ENCODE assay signal across 27 mouse cellular contexts in genomic region chr1:72725941-72726340, GRCm38 (mm10). TPM values are rescaled to one million over a fixed set of nuclear protein-coding genes. Genes with fewer than 3 reads are reported as not detected.
DNase-seq lines count a peak whose midpoint lies in the region; ATAC-seq and TF ChIP-seq lines count a peak whose summit lies in the region.
"Had no signal": no experiment of that assay in that cellular context is flagged by ENCODE, and none has a peak within 500 bp of the region (broad histone marks: within the 10 kb centered on the region; RNA-seq: fewer than 3 reads in every experiment).

No protein-coding gene starts in this region.

- H3K4me3 ChIP-seq in heart, adult 2 months: no peak overlapping the region
- no peak overlapping the region for H3K4me3 ChIP-seq in liver, adult 2 months (ENCODE audit: insufficient read depth, low read depth, low read length)
- no peak overlapping the region for H3K4me3 ChIP-seq in liver, embryonic 12.5 days
- H3K4me3 ChIP-seq in liver, embryonic 16.5 days (ENCODE audit: low read depth, low read length): no peak overlapping the region
- H3K4me3 ChIP-seq in liver, embryonic 11.5 days (ENCODE audit: low read depth, low read length): no peak overlapping the region
- H3K4me3 ChIP-seq in liver, postnatal 0 days (ENCODE audit: low read depth, low read length): no peak overlapping the region

- H3K9ac ChIP-seq in heart, adult 2 months (ENCODE audit: low read depth, low read length): no peak overlapping the region
- H3K9ac ChIP-seq in liver, adult 2 months (ENCODE audit: low read depth, low read length): no peak overlapping the region
- H3K9ac ChIP-seq in liver, embryonic 12.5 days: no peak overlapping the region
- no peak overlapping the region for H3K9ac ChIP-seq in liver, embryonic 16.5 days (ENCODE audit: low read depth, low read length)
- H3K9ac ChIP-seq in liver, embryonic 11.5 days (ENCODE audit: low read depth, low read length): no peak overlapping the region
- H3K9ac ChIP-seq in liver, postnatal 0 days (replicated peaks): no peak overlapping the region

- H3K79me2 ChIP-seq in heart, adult 2 months (replicated peaks; ENCODE audit: control insufficient read depth, insufficient read depth, low read length): no peaks in the 10 kb centered on the region
- H3K79me2 ChIP-seq in liver, adult 2 months (ENCODE audit: control insufficient read depth, insufficient read depth, low read length): no peaks in the 10 kb centered on the region

- TF ChIP-seq POLR2A in heart, adult 2 months (IDR thresholded peaks at IDR 0.05; ENCODE audit: insufficient read depth, low read depth, low read length): no peak
- no peak for TF ChIP-seq POLR2A in liver, adult 2 months (IDR thresholded peaks at IDR 0.05; ENCODE audit: extremely low read depth, insufficient read depth, low read length)

- no peaks in the 10 kb centered on the region for H3K9me3 ChIP-seq in liver, embryonic 12.5 days (replicated peaks)
- H3K9me3 ChIP-seq in liver, embryonic 16.5 days (replicated peaks; ENCODE audit: control insufficient read depth, low read length): no peaks in the 10 kb centered on the region
- no peaks in the 10 kb centered on the region for H3K9me3 ChIP-seq in liver, embryonic 11.5 days (ENCODE audit: control insufficient read depth, low read length)
- no peaks in the 10 kb centered on the region for H3K9me3 ChIP-seq in liver, postnatal 0 days (ENCODE audit: low read length)
- H3K9me3 ChIP-seq: G1E had no signal

- H3K27ac ChIP-seq in heart, adult 2 months: no peak overlapping the region
- peak overlapping the region; percentile 63 for H3K27ac ChIP-seq in liver, adult 2 months (replicated peaks; ENCODE audit: insufficient read depth, low read depth, low read length)
- no peak overlapping the region for H3K27ac ChIP-seq in liver, embryonic 12.5 days
- no peak overlapping the region for H3K27ac ChIP-seq in liver, embryonic 16.5 days (ENCODE audit: low read length)
- H3K27ac ChIP-seq in liver, embryonic 11.5 days (ENCODE audit: low read depth, low read length): no peak overlapping the region
- H3K27ac ChIP-seq in liver, postnatal 0 days (ENCODE audit: low read depth): peak overlapping the region; percentile 96

- ATAC-seq in liver, embryonic 12.5 days: no peak
- peak; percentile 59 for ATAC-seq in liver, embryonic 16.5 days (ENCODE audit: low read depth)
- ATAC-seq in liver, embryonic 11.5 days (replicated peaks; ENCODE audit: low FRiP score): no peak
- peak; percentile 97 for ATAC-seq in liver, postnatal 0 days
- ATAC-seq: activated CD4-positive, CD25-positive, alpha-beta regulatory T cell, adult 4 months; CD4-positive, CD25-positive, alpha-beta regulatory T cell, adult 4 months; Patski had no signal

- intact Hi-C loops in heart, adult 2 months (cut with DNase I): no loop called here

- no peak for TF ChIP-seq CTCF in heart, adult 2 months (IDR thresholded peaks at IDR 0.05)
- no peak for TF ChIP-seq CTCF in liver, adult 2 months (IDR thresholded peaks at IDR 0.05; ENCODE audit: low read depth, low read length)
- no peak for TF ChIP-seq CTCF in liver, postnatal 0 days (IDR thresholded peaks at IDR 0.05; ENCODE audit: low read depth)

- peak; percentile 19 for DNase-seq in heart, adult 11 months
- no peak for DNase-seq in heart, adult 2 months
- DNase-seq in liver, adult 2 months (ENCODE audit: extremely low read depth, low read depth, low spot score): peak; percentile 93
- no peak for DNase-seq in liver, embryonic 11.5 days (ENCODE audit: low spot score)
- peak; percentile 34 for DNase-seq in liver, postnatal 0 days
- DNase-seq in liver: no peak
- DNase-seq: adrenal gland, adult 2 months; adrenal gland, adult 8-10 months; adrenal gland, postnatal 10 days; adrenal gland, postnatal 14 days; adrenal gland, postnatal 25 days; adrenal gland, postnatal 36 days; B cell, adult 2 months; cerebellum, adult 11 months; cerebellum, adult 11-12 months had no signal

- 90% methylated on average over 13 of the region's 13 CpGs for WGBS in heart, adult 2 months
- WGBS in liver, adult 2 months: 30% methylated on average over 13 of the region's 13 CpGs
- 83% methylated on average over 13 of the region's 13 CpGs for WGBS in liver, embryonic 12.5 days (ENCODE audit: insufficient replicate concordance)
- WGBS in liver, embryonic 16.5 days (ENCODE audit: insufficient replicate concordance): 85% methylated on average over 13 of the region's 13 CpGs
- whole genome bisulfite sequencing in liver, embryonic 11.5 days: 86% methylated on average over 13 of the region's 13 CpGs
- 67% methylated on average over 13 of the region's 13 CpGs for WGBS in liver, postnatal 0 days (ENCODE audit: insufficient replicate concordance)

- no peaks in the 10 kb centered on the region for H3K4me1 ChIP-seq in heart, adult 2 months (ENCODE audit: control insufficient read depth, insufficient read depth, low read length)
- peaks cover 5% of the 10 kb centered on the region; the same call in 1 of the 2 replicates for H3K4me1 ChIP-seq in liver, adult 2 months (ENCODE audit: control insufficient read depth, insufficient read depth, low read length)
- H3K4me1 ChIP-seq in liver, embryonic 12.5 days: no peaks in the 10 kb centered on the region
- H3K4me1 ChIP-seq in liver, embryonic 16.5 days (ENCODE audit: control insufficient read depth, low read depth, low read length): no peaks in the 10 kb centered on the region
- no peaks in the 10 kb centered on the region for H3K4me1 ChIP-seq in liver, embryonic 11.5 days (replicated peaks; ENCODE audit: control insufficient read depth, insufficient read depth, low read length)
- H3K4me1 ChIP-seq in liver, postnatal 0 days (ENCODE audit: insufficient read depth): peaks cover 4% of the 10 kb centered on the region; the same call in 1 of the 2 replicates

- H3K36me3 ChIP-seq in heart, adult 2 months (ENCODE audit: control insufficient read depth, insufficient read depth, low read length): no peaks in the 10 kb centered on the region
- no peaks in the 10 kb centered on the region for H3K36me3 ChIP-seq in liver, adult 2 months (ENCODE audit: control insufficient read depth, insufficient read depth, low read length)
- H3K36me3 ChIP-seq in liver, embryonic 12.5 days: 0 out of 2 replicates have a peak, but pooled peaks cover 2% of the 10 kb centered on the region
- no peaks in the 10 kb centered on the region for H3K36me3 ChIP-seq in liver, embryonic 16.5 days (ENCODE audit: control insufficient read depth, insufficient read depth)
- H3K36me3 ChIP-seq in liver, embryonic 11.5 days (ENCODE audit: control insufficient read depth, insufficient read depth, low read length): no peaks in the 10 kb centered on the region
- no peaks in the 10 kb centered on the region for H3K36me3 ChIP-seq in liver, postnatal 0 days (replicated peaks; ENCODE audit: insufficient read depth, low read length)

- H3K4me2 ChIP-seq in liver, embryonic 12.5 days: no peak overlapping the region
- H3K4me2 ChIP-seq in liver, embryonic 16.5 days (ENCODE audit: low read depth, low read length): no peak overlapping the region
- no peak overlapping the region for H3K4me2 ChIP-seq in liver, embryonic 11.5 days
- no peak overlapping the region for H3K4me2 ChIP-seq in liver, postnatal 0 days (ENCODE audit: low read depth, low read length)

- no peaks in the 10 kb centered on the region for H3K27me3 ChIP-seq in heart, adult 2 months (ENCODE audit: control insufficient read depth, insufficient read depth, low read length)
- no peaks in the 10 kb centered on the region for H3K27me3 ChIP-seq in liver, adult 2 months (ENCODE audit: control insufficient read depth, insufficient read depth, low read length)
- H3K27me3 ChIP-seq in liver, embryonic 12.5 days (replicated peaks): no peaks in the 10 kb centered on the region
- H3K27me3 ChIP-seq in liver, embryonic 16.5 days (ENCODE audit: control insufficient read depth, insufficient read depth, low read depth, low read length): no peaks in the 10 kb centered on the region
- H3K27me3 ChIP-seq in liver, embryonic 11.5 days (replicated peaks; ENCODE audit: control insufficient read depth, insufficient read depth, low read length): no peaks in the 10 kb centered on the region
- H3K27me3 ChIP-seq in liver, postnatal 0 days (ENCODE audit: insufficient read depth, low read length): no peaks in the 10 kb centered on the region
- H3K27me3 ChIP-seq: CH12.LX, Patski had no signal

- TF ChIP-seq EP300 in heart, adult 2 months (IDR thresholded peaks at IDR 0.05; ENCODE audit: insufficient read depth, low read depth, low read length): no peak
- TF ChIP-seq EP300 in liver, postnatal 0 days (IDR thresholded peaks at IDR 0.05; ENCODE audit: low read depth): peak; percentile 44; the same call in 1 of the 2 replicates

RNA-seq across cellular contexts. Expression of gene Rpl37a, which starts 14.9 kb away (rescaled TPM):
- total RNA-seq in heart, adult 2 months (2021): 100 to 1,000 TPM; 570 to 661 TPM
- 359 and 364 TPM in 2 replicates for polyA plus RNA-seq in heart, adult 2 months (2012; rRNA removed)
- total RNA-seq in liver, adult 2 months (2014; rRNA removed): 394 and 426 TPM in 2 replicates
- 216 and 237 TPM in 2 replicates for polyA plus RNA-seq in liver, adult 2 months (2012; rRNA removed)
- 1,480 and 1,497 TPM in 2 replicates for polyA plus RNA-seq in liver, embryonic 12.5 days (2016; fragmentation: Nextera tagmentation; extraction: Ambion mirVana)
- polyA plus RNA-seq in liver, embryonic 16.5 days (2015; fragmentation: Nextera tagmentation; extraction: Ambion mirVana): 749 and 899 TPM in 2 replicates
- 1,988 and 2,199 TPM in 2 replicates for polyA plus RNA-seq in liver, embryonic 11.5 days (2014; fragmentation: Nextera tagmentation; extraction: Ambion mirVana)
- polyA plus RNA-seq in liver, postnatal 0 days (2015; fragmentation: Nextera tagmentation; extraction: Ambion mirVana): 1,210 and 1,257 TPM in 2 replicates

RNA-seq across cellular contexts. Expression of gene Ankar, which starts 25.6 kb away (rescaled TPM):
- not detected for total RNA-seq in heart, adult 2 months (2021)
- not detected in 2 replicates for polyA plus RNA-seq in heart, adult 2 months (2012; rRNA removed)
- not detected in 2 replicates for total RNA-seq in liver, adult 2 months (2014; rRNA removed)
- polyA plus RNA-seq in liver, adult 2 months (2012; rRNA removed): not detected in 2 replicates
- polyA plus RNA-seq in liver, embryonic 12.5 days (2016; fragmentation: Nextera tagmentation; extraction: Ambion mirVana): not detected in 2 replicates
- not detected in 2 replicates for polyA plus RNA-seq in liver, embryonic 16.5 days (2015; fragmentation: Nextera tagmentation; extraction: Ambion mirVana)
- not detected in 2 replicates for polyA plus RNA-seq in liver, embryonic 11.5 days (2014; fragmentation: Nextera tagmentation; extraction: Ambion mirVana)
- polyA plus RNA-seq in liver, postnatal 0 days (2015; fragmentation: Nextera tagmentation; extraction: Ambion mirVana): not detected in 2 replicates
- total RNA-seq: adrenal gland, adult 18-20 months; adrenal gland, adult 2 months; adrenal gland, adult 8-10 months; adrenal gland, postnatal 10 days; adrenal gland, postnatal 14 days; adrenal gland, postnatal 25 days; adrenal gland, postnatal 36 days; adrenal gland, postnatal 4 days; CH12.LX; ES-E14; MEL had no signal
- polyA plus RNA-seq: activated CD4-positive, CD25-positive, alpha-beta regulatory T cell, adult 4 months; adrenal gland, adult 2 months; C2C12; CD4-positive, CD25-positive, alpha-beta regulatory T cell, adult 4 months; G1E; Patski had no signal

Comparison
In these comparisons a context has a peak if more than half of its experiments do, and no peak if none do; other contexts are left out.
1. DNase-seq: peak in heart, adult 11 months (single experiment), liver, adult 2 months (single experiment) and liver, postnatal 0 days (single experiment); none in heart, adult 2 months (0 of 2), liver, embryonic 11.5 days (single experiment) and liver (single experiment).
2. H3K27ac ChIP-seq: peak in liver, adult 2 months (single experiment) and liver, postnatal 0 days (single experiment); none in heart, adult 2 months (single experiment), liver, embryonic 12.5 days (single experiment), liver, embryonic 16.5 days (single experiment) and liver, embryonic 11.5 days (single experiment).
3. ATAC-seq: peak in liver, embryonic 16.5 days (single experiment) and liver, postnatal 0 days (single experiment); none in liver, embryonic 12.5 days (single experiment) and liver, embryonic 11.5 days (single experiment).